Mouse (Mus musculus): ENCODE data around the gene 1500009C09Rik. TPM values are rescaled to one million over a fixed set of nuclear protein-coding genes. Genes with fewer than 3 reads are reported as not detected.

Gene 1500009C09Rik
- total RNA-seq, 2 experiments from 2014 or later, result 93.7 to 101 TPM

DNA sequence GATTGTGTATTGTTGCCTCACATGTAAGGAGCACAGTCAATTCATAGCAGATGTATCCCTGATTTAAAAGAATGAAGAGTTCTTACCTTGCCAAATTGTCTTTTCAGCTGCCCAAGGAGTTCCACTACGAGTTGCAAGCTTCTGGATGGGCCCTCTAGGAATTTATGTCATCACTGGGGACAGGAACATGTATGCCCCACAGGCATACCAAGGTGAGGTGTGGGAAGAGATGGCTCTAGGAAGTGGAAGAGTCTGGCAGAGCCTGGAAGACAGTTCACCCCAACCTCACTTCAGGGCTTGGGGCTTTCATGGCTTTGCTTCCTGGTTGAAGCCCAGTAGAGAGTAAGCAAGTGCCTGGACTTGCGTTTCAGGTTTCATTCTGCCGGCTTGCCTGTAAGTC lies 56.2 kb downstream of the 1500009C09Rik start:
- DNase-seq (ENCODE audit: low spot score in 2 of 2), result no peak

Other genes starting within 250 kb of the 1500009C09Rik start
- 10 to 100 TPM; 83.4 to 85.2 TPM for gene Desi1, start 218.5 kb upstream of the 1500009C09Rik start, total RNA-seq (2021)
- gene Snu13, start 204.8 kb upstream of the 1500009C09Rik start, total RNA-seq (2021), result 100 to 1,000 TPM; 117 to 125 TPM
- not detected for gene 4930407I10Rik, start 193.2 kb upstream of the 1500009C09Rik start, total RNA-seq (2021)
- gene Mei1, start 182.4 kb upstream of the 1500009C09Rik start, total RNA-seq (2021), result 1 to 10 TPM; 3.7 to 4.0 TPM
- 10 to 100 TPM; 11.1 to 12.6 TPM for gene Ccdc134, start 124.5 kb upstream of the 1500009C09Rik start, total RNA-seq (2021)
- 100 to 1,000 TPM; 213 to 223 TPM for gene Srebf2, start 105.2 kb upstream of the 1500009C09Rik start, total RNA-seq (2021)
- 1 to 10 TPM; 2.6 to 3.0 TPM for gene Shisa8, start 39.6 kb upstream of the 1500009C09Rik start, total RNA-seq (2021)
- under 1 TPM; 0.26 to 0.49 TPM for gene Tnfrsf13c, start 28.0 kb upstream of the 1500009C09Rik start, total RNA-seq (2021)
- gene Cenpm, start 7.6 kb upstream of the 1500009C09Rik start, total RNA-seq (2021), result 1 to 10 TPM; 4.0 to 4.4 TPM
- 100 to 1,000 TPM; 494 to 520 TPM for gene Sept3, start 22.5 kb downstream of the 1500009C09Rik start, total RNA-seq (2021)
- gene Wbp2nl, start 46.6 kb downstream of the 1500009C09Rik start, total RNA-seq (2021), result not detected
- gene Naga, start 86.5 kb downstream of the 1500009C09Rik start, total RNA-seq (2021), result 10 to 100 TPM; 29.1 to 30.2 TPM
- under 1 TPM; 0.23 to 0.35 TPM for gene Pheta2, start 86.5 kb downstream of the 1500009C09Rik start, total RNA-seq (2021)
- 100 to 1,000 TPM; 140 to 146 TPM for gene Smdt1, start 86.6 kb downstream of the 1500009C09Rik start, total RNA-seq (2021)
- 100 to 1,000 TPM; 195 to 198 TPM for gene Ndufa6, start 101.9 kb downstream of the 1500009C09Rik start, total RNA-seq (2021)
- 10 to 100 TPM; 36.4 to 40.9 TPM for gene Cyp2d22, start 127.9 kb downstream of the 1500009C09Rik start, total RNA-seq (2021)
- under 1 TPM in 1 of 2 experiments, not detected in 1; 0.35 TPM for gene Cyp2d11, start 141.6 kb downstream of the 1500009C09Rik start, total RNA-seq (2021)
- gene Cyp2d10, start 154.8 kb downstream of the 1500009C09Rik start, total RNA-seq (2021), result under 1 TPM in 1 of 2 experiments, not detected in 1; 0.46 TPM
- gene Cyp2d9, start 181.0 kb downstream of the 1500009C09Rik start, total RNA-seq (2021), result not detected